Comparison of ENCODE assay signal across 9 mouse cellular contexts in the genomic region with DNA sequence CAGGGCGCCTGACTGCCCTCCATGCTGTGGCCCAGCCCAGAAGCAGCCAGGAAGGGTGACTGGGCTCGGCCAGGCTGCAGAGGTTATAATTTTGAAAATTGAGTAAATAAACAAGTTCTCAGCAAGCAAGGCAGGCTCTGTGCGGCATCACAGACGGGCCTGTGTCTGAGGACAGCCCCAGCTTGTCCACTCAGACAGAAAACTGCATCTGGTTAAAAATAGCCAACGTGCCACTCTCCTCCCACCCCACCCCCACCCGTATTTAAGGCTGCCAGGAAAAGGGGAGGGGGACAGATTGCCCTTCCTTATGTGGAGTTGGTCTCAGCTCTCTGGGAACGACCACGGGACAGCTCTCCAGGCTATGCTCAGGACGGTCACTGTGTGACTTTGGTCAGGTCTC. TPM values are rescaled to one million over a fixed set of nuclear protein-coding genes. Genes with fewer than 3 reads are reported as not detected.
A peak's percentile ranks its signal among the peaks of the same experiment; 100 is the strongest.
DNase-seq lines count a peak whose midpoint lies in the region; ATAC-seq lines count a peak whose summit lies in the region.
"Had no signal": no experiment of that assay in that cellular context is flagged by ENCODE, and none has a peak within 500 bp of the region (broad histone marks: within the 10 kb centered on the region; RNA-seq: fewer than 3 reads in every experiment).

No protein-coding gene starts in this region.

- H3K36me3 ChIP-seq in heart, embryonic 10.5 days, result peaks cover 14% of the 10 kb centered on the region; the same call in 1 of the 2 replicates
- 0 out of 2 replicates have a peak, but pooled peaks cover 2% of the 10 kb centered on the region for H3K36me3 ChIP-seq in lung, embryonic 16.5 days (ENCODE audit: control insufficient read depth, insufficient read depth, low read length)
- peaks cover 6% of the 10 kb centered on the region; the same call in 1 of the 2 replicates for H3K36me3 ChIP-seq in hindbrain, embryonic 13.5 days
- no peaks in the 10 kb centered on the region for H3K36me3 ChIP-seq in neural tube, embryonic 14.5 days (ENCODE audit: control insufficient read depth, insufficient read depth, low read length)

- no peaks in the 10 kb centered on the region for H3K27me3 ChIP-seq in heart, embryonic 10.5 days (ENCODE audit: insufficient read depth, poor library complexity, severe bottlenecking)
- H3K27me3 ChIP-seq in lung, embryonic 16.5 days (ENCODE audit: control insufficient read depth, insufficient read depth, low read depth, low read length), result no peaks in the 10 kb centered on the region
- no peaks in the 10 kb centered on the region for H3K27me3 ChIP-seq in hindbrain, embryonic 13.5 days
- H3K27me3 ChIP-seq in neural tube, embryonic 14.5 days (ENCODE audit: control insufficient read depth, insufficient read depth, low read length), result no peaks in the 10 kb centered on the region

- DNase-seq in heart, embryonic 10.5 days (ENCODE audit: low spot score), result no peak
- no peak for DNase-seq in heart, postnatal 25 days (ENCODE audit: low spot score)
- DNase-seq in lung, adult 18-20 months, result no peak
- DNase-seq in layer of hippocampus, postnatal 36 days, result no peak
- DNase-seq in testis, postnatal 14 days (ENCODE audit: low spot score), result no peak
- DNase-seq: gastrocnemius, postnatal 10 days had no signal

- H3K9ac ChIP-seq in lung, embryonic 16.5 days (ENCODE audit: low read length), result peak overlapping the region; percentile 45
- no peak overlapping the region; the same call in 1 of the 2 replicates for H3K9ac ChIP-seq in hindbrain, embryonic 13.5 days
- H3K9ac ChIP-seq in neural tube, embryonic 14.5 days (replicated peaks; ENCODE audit: low read depth, low read length), result no peak overlapping the region

- intact Hi-C loops in heart, postnatal 25 days (cut with DNase I), result no loop called here

- peak overlapping the region; percentile 92 for H3K27ac ChIP-seq in heart, embryonic 10.5 days
- H3K27ac ChIP-seq in lung, embryonic 16.5 days (ENCODE audit: low read length), result peak overlapping the region; percentile 90
- peak overlapping the region; percentile 74 for H3K27ac ChIP-seq in hindbrain, embryonic 13.5 days
- H3K27ac ChIP-seq in neural tube, embryonic 14.5 days (ENCODE audit: low read depth, low read length), result peak overlapping the region; percentile 40; the same call in 1 of the 2 replicates

- WGBS in heart, embryonic 10.5 days, result 7% methylated on average over 9 of the region's 9 CpGs
- 5% methylated on average over 9 of the region's 9 CpGs for WGBS in lung, embryonic 16.5 days
- 51% methylated on average over 7 of the region's 9 CpGs for WGBS in hindbrain, embryonic 13.5 days
- WGBS in neural tube, embryonic 14.5 days, result 24% methylated on average over 9 of the region's 9 CpGs

- H3K9me3 ChIP-seq in heart, embryonic 10.5 days, result no peaks in the 10 kb centered on the region
- no peaks in the 10 kb centered on the region for H3K9me3 ChIP-seq in lung, embryonic 16.5 days (ENCODE audit: control insufficient read depth, low read length)
- no peaks in the 10 kb centered on the region for H3K9me3 ChIP-seq in hindbrain, embryonic 13.5 days
- H3K9me3 ChIP-seq in neural tube, embryonic 14.5 days (ENCODE audit: control insufficient read depth, low read length), result no peaks in the 10 kb centered on the region

- ATAC-seq in lung, embryonic 16.5 days (ENCODE audit: low read depth), result peak; percentile 39; the same call in 1 of the 2 replicates
- ATAC-seq in hindbrain, embryonic 13.5 days (ENCODE audit: low FRiP score), result no peak
- ATAC-seq in neural tube, embryonic 14.5 days (ENCODE audit: low read depth), result no peak

- H3K4me2 ChIP-seq in lung, embryonic 16.5 days (ENCODE audit: low read depth, low read length), result no peak overlapping the region
- no peak overlapping the region for H3K4me2 ChIP-seq in hindbrain, embryonic 13.5 days
- no peak overlapping the region for H3K4me2 ChIP-seq in neural tube, embryonic 14.5 days (ENCODE audit: low read depth, low read length)

- H3K4me1 ChIP-seq in heart, embryonic 10.5 days, result peaks cover 93% of the 10 kb centered on the region
- peaks cover 69% of the 10 kb centered on the region for H3K4me1 ChIP-seq in lung, embryonic 16.5 days (replicated peaks; ENCODE audit: control insufficient read depth, insufficient read depth, low read length)
- peaks cover 42% of the 10 kb centered on the region for H3K4me1 ChIP-seq in hindbrain, embryonic 13.5 days (replicated peaks)
- H3K4me1 ChIP-seq in neural tube, embryonic 14.5 days (ENCODE audit: control insufficient read depth, insufficient read depth, low read length), result peaks cover 17% of the 10 kb centered on the region; the same call in 1 of the 2 replicates

- peak overlapping the region; percentile 36 for H3K4me3 ChIP-seq in heart, embryonic 10.5 days
- no peak overlapping the region for H3K4me3 ChIP-seq in lung, embryonic 16.5 days (ENCODE audit: low read length)
- no peak overlapping the region for H3K4me3 ChIP-seq in hindbrain, embryonic 13.5 days
- H3K4me3 ChIP-seq in neural tube, embryonic 14.5 days (ENCODE audit: low read depth, low read length), result no peak overlapping the region

RNA-seq across cellular contexts. Expression of gene Fam129b, which starts 12.1 kb away (rescaled TPM):
- 47.1 and 55.5 TPM in 2 replicates for polyA plus RNA-seq in heart, embryonic 10.5 days (2016; fragmentation: Nextera tagmentation; extraction: Ambion mirVana)
- total RNA-seq in heart, postnatal 25 days (2021), result 10 to 100 TPM; 23.8 to 31.9 TPM
- polyA plus RNA-seq in lung, embryonic 16.5 days (2015; fragmentation: Nextera tagmentation; extraction: Ambion mirVana), result 133 and 141 TPM in 2 replicates
- 31.6 and 32.4 TPM in 2 replicates for polyA plus RNA-seq in hindbrain, embryonic 13.5 days (2015; fragmentation: Nextera tagmentation; extraction: Ambion mirVana)
- polyA plus RNA-seq in neural tube, embryonic 14.5 days (2014; fragmentation: Nextera tagmentation; extraction: Ambion mirVana), result 11.8 and 18.3 TPM in 2 replicates
- 10 to 100 TPM; 14.0 to 17.7 TPM for total RNA-seq in layer of hippocampus, postnatal 36 days (2021)

RNA-seq across cellular contexts. Expression of gene Stxbp1, which starts 41.0 kb away (rescaled TPM):
- 19.1 and 21.6 TPM in 2 replicates for polyA plus RNA-seq in heart, embryonic 10.5 days (2016; fragmentation: Nextera tagmentation; extraction: Ambion mirVana)
- total RNA-seq in heart, postnatal 25 days (2021), result 10 to 100 TPM; 11.0 to 11.7 TPM
- polyA plus RNA-seq in lung, embryonic 16.5 days (2015; fragmentation: Nextera tagmentation; extraction: Ambion mirVana), result 21.9 and 24.1 TPM in 2 replicates
- 180 and 193 TPM in 2 replicates for polyA plus RNA-seq in hindbrain, embryonic 13.5 days (2015; fragmentation: Nextera tagmentation; extraction: Ambion mirVana)
- 290 and 312 TPM in 2 replicates for polyA plus RNA-seq in neural tube, embryonic 14.5 days (2014; fragmentation: Nextera tagmentation; extraction: Ambion mirVana)
- total RNA-seq in layer of hippocampus, postnatal 36 days (2021), result 100 to 1,000 TPM; 561 to 604 TPM

Comparison
In these comparisons a context has a peak if more than half of its experiments do, and no peak if none do; other contexts are left out.
1. H3K27ac ChIP-seq: peak in every context shown above with its lines; median percentile 92 in heart, embryonic 10.5 days; 90 in lung, embryonic 16.5 days; 74 in hindbrain, embryonic 13.5 days; 40 in neural tube, embryonic 14.5 days.